Mouse (Mus musculus): ENCODE results near the gene Epb41l4b. TPM values are rescaled to one million over a fixed set of nuclear protein-coding genes. Genes with fewer than 3 reads are reported as not detected.

The Epb41l4b gene
- total and polyA plus RNA-seq, 3 experiments = 0.11 TPM; not detected in 2

GRCm38 (mm10) chr4:57111411-57111810, 31.8 kb downstream of the Epb41l4b start:
- no peaks in the 10 kb centered on the region for H3K27me3 ChIP-seq (ENCODE audit: insufficient read depth, low read length)
- DNase-seq (ENCODE audit: low spot score) = no peak
- no peak for TF ChIP-seq TAL1 (conservative IDR thresholded peaks at IDR 0.05; ENCODE audit: low read depth, low read length)
- no peak for TF ChIP-seq CTCF (IDR thresholded peaks at IDR 0.05; ENCODE audit: low read depth, low read length)
- no peak for TF ChIP-seq GATA2 (IDR thresholded peaks at IDR 0.05; ENCODE audit: borderline replicate concordance, low read depth, low read length)
- TF ChIP-seq GATA1 (IDR thresholded peaks at IDR 0.05; ENCODE audit: borderline replicate concordance, low read length) = no peak
- no peak for TF ChIP-seq POLR2AphosphoS5 (IDR thresholded peaks at IDR 0.05; ENCODE audit: insufficient replicate concordance, low read depth, low read length)
- no peaks in the 10 kb centered on the region for H3K4me1 ChIP-seq (ENCODE audit: insufficient read depth, low read depth, low read length)
- H3K9me3 ChIP-seq (replicated peaks) = peaks cover 83% of the 10 kb centered on the region
- no peaks in the 10 kb centered on the region for H3K36me3 ChIP-seq (replicated peaks)
- H3K4me3 ChIP-seq (ENCODE audit: low read depth, low read length) = no peak overlapping the region
- ATAC-seq (ENCODE audit: extremely low read depth, insufficient number of reproducible peaks, low FRiP score, poor library complexity, severe bottlenecking) = no peak

DNA sequence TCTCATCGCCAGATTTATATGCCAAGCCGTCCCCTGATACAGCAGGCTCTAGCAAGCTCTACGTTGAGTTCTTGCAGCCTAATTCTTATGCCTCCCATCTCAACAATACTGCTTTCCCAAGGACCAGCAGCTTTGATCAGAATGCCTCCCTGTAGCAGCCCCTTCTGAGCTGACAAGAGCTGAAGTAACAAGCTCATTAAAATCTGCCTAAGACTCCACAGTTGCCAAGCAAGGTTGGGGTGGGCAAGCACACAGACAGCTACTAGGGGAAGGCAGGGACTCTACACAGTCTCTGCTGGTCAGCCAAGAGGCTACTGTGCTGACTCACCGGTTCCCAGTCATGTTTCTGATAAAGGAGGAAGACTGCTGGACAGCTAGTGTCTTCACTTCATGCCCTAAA, 33.7 kb downstream of the Epb41l4b start:
- H3K27me3 ChIP-seq (ENCODE audit: insufficient read depth, low read length) = no peaks in the 10 kb centered on the region
- DNase-seq (ENCODE audit: low spot score) = no peak
- H3K36me3 ChIP-seq (replicated peaks) = no peaks in the 10 kb centered on the region
- H3K4me3 ChIP-seq (ENCODE audit: low read depth, low read length) = no peak overlapping the region
- peaks cover 75% of the 10 kb centered on the region for H3K9me3 ChIP-seq (replicated peaks)
- H3K4me1 ChIP-seq (ENCODE audit: insufficient read depth, low read depth, low read length) = no peaks in the 10 kb centered on the region
- no peak for TF ChIP-seq GATA2 (IDR thresholded peaks at IDR 0.05; ENCODE audit: borderline replicate concordance, low read depth, low read length)
- no peak for TF ChIP-seq TAL1 (conservative IDR thresholded peaks at IDR 0.05; ENCODE audit: low read depth, low read length)
- TF ChIP-seq CTCF (IDR thresholded peaks at IDR 0.05; ENCODE audit: low read depth, low read length) = no peak
- TF ChIP-seq POLR2AphosphoS5 (IDR thresholded peaks at IDR 0.05; ENCODE audit: insufficient replicate concordance, low read depth, low read length) = no peak
- no peak for TF ChIP-seq GATA1 (IDR thresholded peaks at IDR 0.05; ENCODE audit: borderline replicate concordance, low read length)
- no peak for ATAC-seq (ENCODE audit: extremely low read depth, insufficient number of reproducible peaks, low FRiP score, poor library complexity, severe bottlenecking)

- ATAC-seq (ENCODE audit: extremely low read depth, insufficient number of reproducible peaks, low FRiP score, poor library complexity, severe bottlenecking) = no peak
- TF ChIP-seq GATA1 (IDR thresholded peaks at IDR 0.05; ENCODE audit: borderline replicate concordance, low read length) (no peak), POLR2AphosphoS5 (IDR thresholded peaks at IDR 0.05; ENCODE audit: insufficient replicate concordance, low read depth, low read length) (no peak), CTCF (IDR thresholded peaks at IDR 0.05; ENCODE audit: low read depth, low read length) (no peak), TAL1 (conservative IDR thresholded peaks at IDR 0.05; ENCODE audit: low read depth, low read length) (no peak), GATA2 (IDR thresholded peaks at IDR 0.05; ENCODE audit: borderline replicate concordance, low read depth, low read length) (no peak)
- Histone ChIP-seq H3K36me3 (replicated peaks) (no peaks in the 10 kb centered on the region), H3K27me3 (ENCODE audit: insufficient read depth, low read length) (no peaks in the 10 kb centered on the region), H3K4me1 (ENCODE audit: insufficient read depth, low read depth, low read length) (no peaks in the 10 kb centered on the region), H3K4me3 (ENCODE audit: low read depth, low read length) (no peak overlapping the region), H3K9me3 (replicated peaks) (peaks cover 72% of the 10 kb centered on the region)
- no peak for DNase-seq (ENCODE audit: low spot score)
Measured at GRCm38 (mm10) chr4:57105339-57105738, 37.9 kb downstream of the Epb41l4b start.

DNA sequence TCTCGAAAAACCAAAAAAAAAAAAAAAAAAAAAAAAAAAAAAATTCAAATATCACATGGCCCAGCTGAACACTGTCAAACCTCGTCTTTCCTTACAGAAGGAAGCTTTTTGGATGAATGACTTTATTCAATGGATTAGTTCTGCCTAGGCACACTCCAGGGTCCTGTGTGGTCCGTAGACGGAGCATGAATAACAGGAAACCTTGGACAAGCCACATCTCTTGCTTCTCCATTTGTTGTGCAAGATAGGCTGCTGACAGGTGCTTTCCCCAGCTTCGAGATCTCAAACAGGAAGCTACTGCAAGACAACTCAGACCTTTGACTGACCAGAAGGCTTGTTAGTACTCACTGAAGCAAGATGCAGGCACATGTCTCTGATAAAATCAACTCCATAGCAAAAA, 39.4 kb downstream of the Epb41l4b start:
- no peak for TF ChIP-seq TAL1 (conservative IDR thresholded peaks at IDR 0.05; ENCODE audit: low read depth, low read length)
- TF ChIP-seq GATA1 (IDR thresholded peaks at IDR 0.05; ENCODE audit: borderline replicate concordance, low read length) = no peak
- no peak for TF ChIP-seq CTCF (IDR thresholded peaks at IDR 0.05; ENCODE audit: low read depth, low read length)
- TF ChIP-seq POLR2AphosphoS5 (IDR thresholded peaks at IDR 0.05; ENCODE audit: insufficient replicate concordance, low read depth, low read length) = no peak
- no peak for TF ChIP-seq GATA2 (IDR thresholded peaks at IDR 0.05; ENCODE audit: borderline replicate concordance, low read depth, low read length)
- ATAC-seq (ENCODE audit: extremely low read depth, insufficient number of reproducible peaks, low FRiP score, poor library complexity, severe bottlenecking) (no peak), DNase-seq (ENCODE audit: low spot score) (no peak)
- H3K9me3 ChIP-seq (replicated peaks) = peaks cover 64% of the 10 kb centered on the region
- no peak overlapping the region for H3K4me3 ChIP-seq (ENCODE audit: low read depth, low read length)
- H3K4me1 ChIP-seq (ENCODE audit: insufficient read depth, low read depth, low read length) = no peaks in the 10 kb centered on the region
- no peaks in the 10 kb centered on the region for H3K27me3 ChIP-seq (ENCODE audit: insufficient read depth, low read length)
- no peaks in the 10 kb centered on the region for H3K36me3 ChIP-seq (replicated peaks)

- DNase-seq (ENCODE audit: low spot score) (no peak), ATAC-seq (ENCODE audit: extremely low read depth, insufficient number of reproducible peaks, low FRiP score, poor library complexity, severe bottlenecking) (no peak)
- H3K9me3 ChIP-seq (replicated peaks) = peaks cover 59% of the 10 kb centered on the region
- H3K36me3 ChIP-seq (replicated peaks) = no peaks in the 10 kb centered on the region
- no peaks in the 10 kb centered on the region for H3K4me1 ChIP-seq (ENCODE audit: insufficient read depth, low read depth, low read length)
- no peak overlapping the region for H3K4me3 ChIP-seq (ENCODE audit: low read depth, low read length)
- TF ChIP-seq GATA1 (IDR thresholded peaks at IDR 0.05; ENCODE audit: borderline replicate concordance, low read length) (no peak), POLR2AphosphoS5 (IDR thresholded peaks at IDR 0.05; ENCODE audit: insufficient replicate concordance, low read depth, low read length) (no peak), GATA2 (IDR thresholded peaks at IDR 0.05; ENCODE audit: borderline replicate concordance, low read depth, low read length) (no peak), TAL1 (conservative IDR thresholded peaks at IDR 0.05; ENCODE audit: low read depth, low read length) (no peak)
- no peaks in the 10 kb centered on the region for H3K27me3 ChIP-seq (ENCODE audit: insufficient read depth, low read length)
Measured at GRCm38 (mm10) chr4:57101095-57101494, 42.1 kb downstream of the Epb41l4b start.

DNA sequence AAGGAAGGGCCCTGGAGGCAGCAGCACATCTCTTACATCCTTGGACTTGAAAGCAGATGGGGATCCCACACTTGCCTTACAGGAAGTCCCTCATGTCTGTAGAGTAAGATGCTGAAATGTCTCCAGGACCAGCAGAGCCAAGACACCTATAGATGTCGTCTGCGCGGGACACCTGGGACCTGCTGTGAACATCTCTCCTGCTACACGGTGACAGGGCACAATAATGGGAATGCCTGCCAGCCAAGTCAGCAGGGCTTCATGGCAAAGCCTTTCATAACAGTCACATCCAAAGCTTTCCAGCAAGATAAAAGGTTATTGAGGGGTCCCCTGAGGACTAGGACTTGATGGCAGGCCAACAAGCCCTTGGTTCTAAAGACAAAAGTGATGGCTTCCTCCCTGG, 45.8 kb downstream of the Epb41l4b start:
- DNase-seq (ENCODE audit: low spot score) = no peak
- Histone ChIP-seq H3K27me3 (ENCODE audit: insufficient read depth, low read length) (no peaks in the 10 kb centered on the region), H3K36me3 (replicated peaks) (no peaks in the 10 kb centered on the region), H3K4me3 (ENCODE audit: low read depth, low read length) (no peak overlapping the region), H3K4me1 (ENCODE audit: insufficient read depth, low read depth, low read length) (no peaks in the 10 kb centered on the region), H3K9me3 (replicated peaks) (peaks cover 77% of the 10 kb centered on the region)
- TF ChIP-seq GATA2 (IDR thresholded peaks at IDR 0.05; ENCODE audit: borderline replicate concordance, low read depth, low read length) (no peak), TAL1 (conservative IDR thresholded peaks at IDR 0.05; ENCODE audit: low read depth, low read length) (no peak), POLR2AphosphoS5 (IDR thresholded peaks at IDR 0.05; ENCODE audit: insufficient replicate concordance, low read depth, low read length) (no peak), CTCF (IDR thresholded peaks at IDR 0.05; ENCODE audit: low read depth, low read length) (no peak), GATA1 (IDR thresholded peaks at IDR 0.05; ENCODE audit: borderline replicate concordance, low read length) (no peak)
- ATAC-seq (ENCODE audit: extremely low read depth, insufficient number of reproducible peaks, low FRiP score, poor library complexity, severe bottlenecking) = no peak

Measured in G1E (cell line).